Mouse (Mus musculus): ENCODE measurements at regions not wholly inside any gene's neighbourhood (a gene's known extent, or its start where the extent isn't known, plus 50 kb on each side); places are given as distances from the start of the nearest gene placed in this dataset.
A peak's percentile ranks its signal among the peaks of the same experiment; 100 is the strongest.

- no peaks in the 10 kb centered on the region for H3K36me3 ChIP-seq (ENCODE audit: control insufficient read depth, insufficient read depth, low read length)
Observed at GRCm38 (mm10) chr1:151045334-151045733, 52.1 kb upstream of the Hmcn1 start.

GRCm38 (mm10) chr1:151046626-151047025 is 53.4 kb upstream of the Hmcn1 start:
- no peak for ATAC-seq
- Histone ChIP-seq H3K27me3 (replicated peaks; ENCODE audit: control insufficient read depth, insufficient read depth, low read length) (no peaks in the 10 kb centered on the region; the same call in 1 of the 2 replicates), H3K9ac (ENCODE audit: low read depth, low read length) (no peak overlapping the region), H3K9me3 (ENCODE audit: control insufficient read depth, low read length) (no peaks in the 10 kb centered on the region), H3K4me2 (ENCODE audit: low read length) (no peak overlapping the region), H3K36me3 (ENCODE audit: control insufficient read depth, insufficient read depth, low read length) (no peaks in the 10 kb centered on the region), H3K4me3 (ENCODE audit: low read length) (no peak overlapping the region), H3K27ac (ENCODE audit: low read depth, low read length) (no peak overlapping the region), H3K4me1 (ENCODE audit: control insufficient read depth, insufficient read depth, low read depth, low read length) (no peaks in the 10 kb centered on the region)
- WGBS = 29% methylated on average over 7 of the region's 7 CpGs

More at GRCm38 (mm10) chr1:151045334-151045733, 52.1 kb upstream of the Hmcn1 start:
- Histone ChIP-seq H3K9ac (ENCODE audit: low read depth, low read length) (no peak overlapping the region), H3K27me3 (replicated peaks; ENCODE audit: control insufficient read depth, insufficient read depth, low read length) (no peaks in the 10 kb centered on the region; the same call in 1 of the 2 replicates), H3K9me3 (ENCODE audit: control insufficient read depth, low read length) (no peaks in the 10 kb centered on the region), H3K4me2 (ENCODE audit: low read length) (no peak overlapping the region), H3K4me1 (ENCODE audit: control insufficient read depth, insufficient read depth, low read depth, low read length) (no peaks in the 10 kb centered on the region), H3K27ac (ENCODE audit: low read depth, low read length) (no peak overlapping the region), H3K4me3 (ENCODE audit: low read length) (no peak overlapping the region)
- WGBS = 72% methylated on average over 5 of the region's 5 CpGs
- ATAC-seq = no peak

GRCm38 (mm10) chr1:151049726-151050506 is 56.7 kb upstream of the Hmcn1 start:
- Histone ChIP-seq H3K4me2 (ENCODE audit: low read length) (no peak overlapping the region), H3K27ac (ENCODE audit: low read depth, low read length) (no peak overlapping the region), H3K36me3 (ENCODE audit: control insufficient read depth, insufficient read depth, low read length) (no peaks in the 10 kb centered on the region), H3K9me3 (ENCODE audit: control insufficient read depth, low read length) (no peaks in the 10 kb centered on the region), H3K9ac (ENCODE audit: low read depth, low read length) (no peak overlapping the region), H3K4me3 (ENCODE audit: low read length) (no peak overlapping the region), H3K4me1 (ENCODE audit: control insufficient read depth, insufficient read depth, low read depth, low read length) (no peaks in the 10 kb centered on the region), H3K27me3 (replicated peaks; ENCODE audit: control insufficient read depth, insufficient read depth, low read length) (no peaks in the 10 kb centered on the region; the same call in 1 of the 2 replicates)
- WGBS = 82% methylated on average over 19 of the region's 19 CpGs
- ATAC-seq = no peak

- no peak overlapping the region for H3K4me3 ChIP-seq (ENCODE audit: low read length)
- no peak overlapping the region for H3K9ac ChIP-seq (ENCODE audit: low read depth, low read length)
- H3K4me2 ChIP-seq (ENCODE audit: low read length) = no peak overlapping the region
- 92% methylated on average over 3 of the region's 3 CpGs for WGBS
- no peak for ATAC-seq
- no peaks in the 10 kb centered on the region for H3K36me3 ChIP-seq (ENCODE audit: control insufficient read depth, insufficient read depth, low read length)
- no peaks in the 10 kb centered on the region for H3K9me3 ChIP-seq (ENCODE audit: control insufficient read depth, low read length)
- H3K27ac ChIP-seq (ENCODE audit: low read depth, low read length) = no peak overlapping the region
- H3K4me1 ChIP-seq (ENCODE audit: control insufficient read depth, insufficient read depth, low read depth, low read length) = no peaks in the 10 kb centered on the region
- H3K27me3 ChIP-seq (replicated peaks; ENCODE audit: control insufficient read depth, insufficient read depth, low read length) = no peaks in the 10 kb centered on the region; the same call in 1 of the 2 replicates
Observed at GRCm38 (mm10) chr1:151050507-151050816, 57.2 kb upstream of the Hmcn1 start.

- Histone ChIP-seq H3K27ac (ENCODE audit: low read depth, low read length) (no peak overlapping the region), H3K27me3 (replicated peaks; ENCODE audit: control insufficient read depth, insufficient read depth, low read length) (no peaks in the 10 kb centered on the region; the same call in 1 of the 2 replicates), H3K9me3 (ENCODE audit: control insufficient read depth, low read length) (no peaks in the 10 kb centered on the region), H3K4me2 (ENCODE audit: low read length) (no peak overlapping the region), H3K9ac (ENCODE audit: low read depth, low read length) (no peak overlapping the region), H3K4me1 (ENCODE audit: control insufficient read depth, insufficient read depth, low read depth, low read length) (no peaks in the 10 kb centered on the region), H3K36me3 (ENCODE audit: control insufficient read depth, insufficient read depth, low read length) (no peaks in the 10 kb centered on the region), H3K4me3 (ENCODE audit: low read length) (no peak overlapping the region)
- 57% methylated on average over 5 of the region's 5 CpGs for WGBS
- ATAC-seq = 0 out of 2 replicates have a peak, but pooled peaks have one; percentile 14
Observed at GRCm38 (mm10) chr1:151053268-151053667, 60.0 kb upstream of the Hmcn1 start.

GRCm38 (mm10) chr1:151055396-151055795 is 62.2 kb upstream of the Hmcn1 start:
- WGBS = 91% methylated on average over 6 of the region's 6 CpGs
- H3K4me3 ChIP-seq (ENCODE audit: low read length) = no peak overlapping the region
- H3K9ac ChIP-seq (ENCODE audit: low read depth, low read length) = no peak overlapping the region
- H3K4me2 ChIP-seq (ENCODE audit: low read length) = no peak overlapping the region
- ATAC-seq = no peak
- H3K9me3 ChIP-seq (ENCODE audit: control insufficient read depth, low read length) = no peaks in the 10 kb centered on the region
- H3K27me3 ChIP-seq (replicated peaks; ENCODE audit: control insufficient read depth, insufficient read depth, low read length) = no peaks in the 10 kb centered on the region
- H3K27ac ChIP-seq (ENCODE audit: low read depth, low read length) = no peak overlapping the region
- H3K36me3 ChIP-seq (ENCODE audit: control insufficient read depth, insufficient read depth, low read length) = no peaks in the 10 kb centered on the region
- H3K4me1 ChIP-seq (ENCODE audit: control insufficient read depth, insufficient read depth, low read depth, low read length) = no peaks in the 10 kb centered on the region

- H3K36me3 ChIP-seq (ENCODE audit: control insufficient read depth, insufficient read depth, low read length) = no peaks in the 10 kb centered on the region
- ATAC-seq = no peak
- 92% methylated on average over 4 of the region's 4 CpGs for WGBS
- no peak overlapping the region for H3K4me2 ChIP-seq (ENCODE audit: low read length)
- H3K4me1 ChIP-seq (ENCODE audit: control insufficient read depth, insufficient read depth, low read depth, low read length) = no peaks in the 10 kb centered on the region
- no peak overlapping the region for H3K4me3 ChIP-seq (ENCODE audit: low read length)
- H3K9ac ChIP-seq (ENCODE audit: low read depth, low read length) = no peak overlapping the region
- H3K27me3 ChIP-seq (replicated peaks; ENCODE audit: control insufficient read depth, insufficient read depth, low read length) = no peaks in the 10 kb centered on the region
- H3K27ac ChIP-seq (ENCODE audit: low read depth, low read length) = no peak overlapping the region
- no peaks in the 10 kb centered on the region for H3K9me3 ChIP-seq (ENCODE audit: control insufficient read depth, low read length)
Observed at GRCm38 (mm10) chr1:151059546-151060136, 66.4 kb upstream of the Hmcn1 start.

- Histone ChIP-seq H3K27ac (ENCODE audit: low read depth, low read length) (no peak overlapping the region), H3K36me3 (ENCODE audit: control insufficient read depth, insufficient read depth, low read length) (no peaks in the 10 kb centered on the region), H3K4me3 (ENCODE audit: low read length) (no peak overlapping the region), H3K4me1 (ENCODE audit: control insufficient read depth, insufficient read depth, low read depth, low read length) (no peaks in the 10 kb centered on the region), H3K9ac (ENCODE audit: low read depth, low read length) (no peak overlapping the region), H3K27me3 (replicated peaks; ENCODE audit: control insufficient read depth, insufficient read depth, low read length) (no peaks in the 10 kb centered on the region), H3K4me2 (ENCODE audit: low read length) (no peak overlapping the region), H3K9me3 (ENCODE audit: control insufficient read depth, low read length) (no peaks in the 10 kb centered on the region)
- 84% methylated on average over 9 of the region's 9 CpGs for WGBS
- ATAC-seq = no peak
Observed at GRCm38 (mm10) chr1:151065090-151065567, 71.9 kb upstream of the Hmcn1 start.

- no peak overlapping the region for H3K27ac ChIP-seq (ENCODE audit: low read depth, low read length)
- 0 out of 2 replicates have a peak, but pooled peaks have one; percentile 30 for ATAC-seq
- H3K4me2 ChIP-seq (ENCODE audit: low read length) = peak overlapping the region; percentile 5; the same call in 1 of the 2 replicates
- H3K4me1 ChIP-seq (ENCODE audit: control insufficient read depth, insufficient read depth, low read depth, low read length) = no peaks in the 10 kb centered on the region
- H3K9me3 ChIP-seq (ENCODE audit: control insufficient read depth, low read length) = no peaks in the 10 kb centered on the region
- 60% methylated on average over 15 of the region's 15 CpGs for WGBS
- H3K36me3 ChIP-seq (ENCODE audit: control insufficient read depth, insufficient read depth, low read length) = no peaks in the 10 kb centered on the region
- no peak overlapping the region for H3K4me3 ChIP-seq (ENCODE audit: low read length)
- H3K27me3 ChIP-seq (replicated peaks; ENCODE audit: control insufficient read depth, insufficient read depth, low read length) = no peaks in the 10 kb centered on the region
- peak overlapping the region; percentile 35; the same call in 1 of the 2 replicates for H3K9ac ChIP-seq (ENCODE audit: low read depth, low read length)
Observed at GRCm38 (mm10) chr1:151066379-151067128, 73.3 kb upstream of the Hmcn1 start.
